Mouse (Mus musculus) heart, adult 2 months (tissue): ENCODE measurements around the gene Mbnl2.

ENCODE experiments used
- CTCF ChIP-seq: fragments of 200-600 bp; IDR thresholded peaks from 2 replicates; pipeline ENCODE4 v1.8.1; 2022; ENCODE audit warnings: antibody characterized with exemption, mild to moderate bottlenecking, moderate library complexity
- POLR2A ChIP-seq: fragments of 200-500 bp; IDR thresholded peaks from 2 replicates; pipeline ENCODE4 v1.6.1; 2011; ENCODE audit warnings: mild to moderate bottlenecking, low read depth, low read length, control low read depth; ENCODE audit not compliant: insufficient read depth

GRCm38 (mm10) chr14:120341912-120342311 lies 66.4 kb downstream of the Mbnl2 start:
- TF ChIP-seq CTCF (no peak), POLR2A (no peak)
